Comparison of ENCODE assay signal across 22 mouse cellular contexts in genomic region chr10:34184956-34185355, GRCm38 (mm10). TPM values are rescaled to one million over a fixed set of nuclear protein-coding genes. Genes with fewer than 3 reads are reported as not detected.
DNase-seq lines count a peak whose midpoint lies in the region; ATAC-seq and TF ChIP-seq lines count a peak whose summit lies in the region.
"Had no signal": no experiment of that assay in that cellular context is flagged by ENCODE, and none has a peak within 500 bp of the region (broad histone marks: within the 10 kb centered on the region; RNA-seq: fewer than 3 reads in every experiment).

No protein-coding gene starts in this region.

- no peak for TF ChIP-seq EP300 in lung, postnatal 0 days (IDR thresholded peaks at IDR 0.05)

- no peak overlapping the region for H3K4me3 ChIP-seq in embryonic facial prominence, embryonic 11.5 days (ENCODE audit: low read depth, low read length)
- H3K4me3 ChIP-seq in embryonic facial prominence, embryonic 10.5 days, result no peak overlapping the region
- H3K4me3 ChIP-seq in lung, embryonic 16.5 days (ENCODE audit: low read length), result no peak overlapping the region
- H3K4me3 ChIP-seq in lung, postnatal 0 days (ENCODE audit: low read depth, low read length), result no peak overlapping the region
- no peak overlapping the region for H3K4me3 ChIP-seq in embryonic facial prominence, embryonic 14.5 days (ENCODE audit: low read depth, low read length)
- H3K4me3 ChIP-seq: embryonic facial prominence, embryonic 12.5 days; erythroblast, embryonic 14.5 days; forebrain, embryonic 10.5 days; heart, embryonic 13.5 days; hindbrain, embryonic 15.5 days had no signal

- no peak overlapping the region for H3K4me2 ChIP-seq in embryonic facial prominence, embryonic 11.5 days (ENCODE audit: low read depth, low read length)
- no peak overlapping the region for H3K4me2 ChIP-seq in lung, embryonic 16.5 days (ENCODE audit: low read depth, low read length)
- H3K4me2 ChIP-seq in lung, postnatal 0 days (replicated peaks; ENCODE audit: low read depth, low read length), result no peak overlapping the region
- H3K4me2 ChIP-seq in embryonic facial prominence, embryonic 14.5 days (ENCODE audit: low read depth, low read length), result no peak overlapping the region
- H3K4me2 ChIP-seq: embryonic facial prominence, embryonic 12.5 days; heart, embryonic 13.5 days; hindbrain, embryonic 15.5 days had no signal

- H3K4me1 ChIP-seq in embryonic facial prominence, embryonic 11.5 days (ENCODE audit: control insufficient read depth, insufficient read depth, low read length), result no peaks in the 10 kb centered on the region
- H3K4me1 ChIP-seq in embryonic facial prominence, embryonic 10.5 days, result peaks cover 58% of the 10 kb centered on the region
- H3K4me1 ChIP-seq in lung, embryonic 16.5 days (replicated peaks; ENCODE audit: control insufficient read depth, insufficient read depth, low read length), result peaks cover 8% of the 10 kb centered on the region; the same call in 1 of the 2 replicates
- H3K4me1 ChIP-seq in lung, postnatal 0 days (ENCODE audit: insufficient read depth, low read depth, low read length), result peaks cover 6% of the 10 kb centered on the region; the same call in 1 of the 2 replicates
- peaks cover 38% of the 10 kb centered on the region for H3K4me1 ChIP-seq in embryonic facial prominence, embryonic 14.5 days (ENCODE audit: control insufficient read depth, insufficient read depth, low read length)
- H3K4me1 ChIP-seq: hindbrain, embryonic 15.5 days had no signal

- no peaks in the 10 kb centered on the region for H3K36me3 ChIP-seq in embryonic facial prominence, embryonic 11.5 days (replicated peaks; ENCODE audit: control insufficient read depth, insufficient read depth, low read depth, low read length)
- H3K36me3 ChIP-seq in embryonic facial prominence, embryonic 10.5 days (replicated peaks), result peaks cover 20% of the 10 kb centered on the region
- no peaks in the 10 kb centered on the region; the same call in 1 of the 2 replicates for H3K36me3 ChIP-seq in lung, embryonic 16.5 days (ENCODE audit: control insufficient read depth, insufficient read depth, low read length)
- no peaks in the 10 kb centered on the region for H3K36me3 ChIP-seq in lung, postnatal 0 days (ENCODE audit: insufficient read depth, low read length)
- peaks cover 15% of the 10 kb centered on the region for H3K36me3 ChIP-seq in embryonic facial prominence, embryonic 14.5 days (ENCODE audit: control insufficient read depth, insufficient read depth, low read length)
- H3K36me3 ChIP-seq: G1E; hindbrain, embryonic 15.5 days had no signal

- H3K9ac ChIP-seq in embryonic facial prominence, embryonic 11.5 days (replicated peaks; ENCODE audit: low read length), result no peak overlapping the region
- H3K9ac ChIP-seq in lung, embryonic 16.5 days (ENCODE audit: low read length), result no peak overlapping the region
- no peak overlapping the region for H3K9ac ChIP-seq in lung, postnatal 0 days (replicated peaks; ENCODE audit: low read depth)
- no peak overlapping the region for H3K9ac ChIP-seq in embryonic facial prominence, embryonic 14.5 days (ENCODE audit: low read depth, low read length)
- H3K9ac ChIP-seq: embryonic facial prominence, embryonic 12.5 days; heart, embryonic 13.5 days; hindbrain, embryonic 15.5 days had no signal

- no peaks in the 10 kb centered on the region for H3K9me3 ChIP-seq in embryonic facial prominence, embryonic 11.5 days (replicated peaks; ENCODE audit: control insufficient read depth, low read length)
- H3K9me3 ChIP-seq in embryonic facial prominence, embryonic 10.5 days, result no peaks in the 10 kb centered on the region
- H3K9me3 ChIP-seq in lung, embryonic 16.5 days (ENCODE audit: control insufficient read depth, low read length), result no peaks in the 10 kb centered on the region
- no peaks in the 10 kb centered on the region for H3K9me3 ChIP-seq in lung, postnatal 0 days (ENCODE audit: low read length)
- no peaks in the 10 kb centered on the region for H3K9me3 ChIP-seq in embryonic facial prominence, embryonic 14.5 days (ENCODE audit: control insufficient read depth, low read length)
- H3K9me3 ChIP-seq: embryonic facial prominence, embryonic 12.5 days; forebrain, embryonic 10.5 days; G1E; heart, embryonic 13.5 days; hindbrain, embryonic 15.5 days had no signal

- no peak for ATAC-seq in embryonic facial prominence, embryonic 11.5 days (replicated peaks; ENCODE audit: insufficient number of reproducible peaks, low FRiP score, low TSS enrichment, low read depth)
- ATAC-seq in lung, embryonic 16.5 days (ENCODE audit: low read depth), result peak; percentile 23; the same call in 1 of the 2 replicates
- no peak for ATAC-seq in lung, postnatal 0 days
- no peak for ATAC-seq in embryonic facial prominence, embryonic 14.5 days (ENCODE audit: low read depth)
- ATAC-seq: CD4-positive, CD25-positive, alpha-beta regulatory T cell, adult 4 months; forebrain, embryonic 14.5 days; intestine, embryonic 16.5 days had no signal

- WGBS in embryonic facial prominence, embryonic 11.5 days, result 24% methylated on average over 1 of the region's 1 CpGs
- WGBS in embryonic facial prominence, embryonic 10.5 days, result 26% methylated on average over 1 of the region's 1 CpGs
- 8% methylated on average over 1 of the region's 1 CpGs for WGBS in lung, embryonic 16.5 days
- 43% methylated on average over 1 of the region's 1 CpGs for WGBS in lung, postnatal 0 days
- 10% methylated on average over 1 of the region's 1 CpGs for WGBS in embryonic facial prominence, embryonic 14.5 days

- H3K27me3 ChIP-seq in embryonic facial prominence, embryonic 11.5 days (ENCODE audit: control insufficient read depth, insufficient read depth, low read length), result no peaks in the 10 kb centered on the region
- no peaks in the 10 kb centered on the region for H3K27me3 ChIP-seq in embryonic facial prominence, embryonic 10.5 days (replicated peaks; ENCODE audit: low read depth, poor library complexity, severe bottlenecking)
- H3K27me3 ChIP-seq in lung, embryonic 16.5 days (ENCODE audit: control insufficient read depth, insufficient read depth, low read depth, low read length), result no peaks in the 10 kb centered on the region
- no peaks in the 10 kb centered on the region for H3K27me3 ChIP-seq in lung, postnatal 0 days (replicated peaks; ENCODE audit: insufficient read depth, low read length)
- H3K27me3 ChIP-seq in embryonic facial prominence, embryonic 14.5 days (replicated peaks; ENCODE audit: control insufficient read depth, insufficient read depth, low read length), result no peaks in the 10 kb centered on the region
- H3K27me3 ChIP-seq: embryonic facial prominence, embryonic 12.5 days; heart, embryonic 13.5 days; hindbrain, embryonic 15.5 days had no signal

- peak; percentile 63 for DNase-seq in embryonic facial prominence, embryonic 11.5 days (ENCODE audit: low spot score)
- DNase-seq in embryonic facial prominence, embryonic 10.5 days (ENCODE audit: low spot score), result no peak
- DNase-seq in lung, postnatal 0 days (ENCODE audit: low spot score), result no peak
- peak; percentile 13 for DNase-seq in embryonic facial prominence, embryonic 14.5 days (ENCODE audit: low spot score)
- DNase-seq in cerebellum, adult 11 months, result no peak
- no peak for DNase-seq in ovary, adult 18-20 months (ENCODE audit: low spot score)
- DNase-seq: adrenal gland, adult 2 months; adrenal gland, postnatal 25 days; cerebellum, adult 2 months; cerebellum, postnatal 10 days; gastrocnemius, postnatal 36 days; heart, postnatal 36 days had no signal

- H3K27ac ChIP-seq in embryonic facial prominence, embryonic 11.5 days (replicated peaks; ENCODE audit: low read depth, low read length), result no peak overlapping the region
- H3K27ac ChIP-seq in embryonic facial prominence, embryonic 10.5 days (replicated peaks), result no peak overlapping the region
- no peak overlapping the region for H3K27ac ChIP-seq in lung, embryonic 16.5 days (ENCODE audit: low read length)
- H3K27ac ChIP-seq in lung, postnatal 0 days (ENCODE audit: low read length), result no peak overlapping the region
- H3K27ac ChIP-seq in embryonic facial prominence, embryonic 14.5 days (replicated peaks; ENCODE audit: low read depth, low read length), result 0 out of 2 replicates have a peak overlapping the region, but pooled peaks have one; percentile 21
- H3K27ac ChIP-seq: heart, embryonic 13.5 days; hindbrain, embryonic 15.5 days had no signal

- TF ChIP-seq CTCF in lung, postnatal 0 days (IDR thresholded peaks at IDR 0.05), result no peak

RNA-seq across cellular contexts. Expression of gene Dse, which starts 22.6 kb away (rescaled TPM):
- 45.1 and 47.2 TPM in 2 replicates for polyA plus RNA-seq in embryonic facial prominence, embryonic 11.5 days (2014; fragmentation: Nextera tagmentation; extraction: Ambion mirVana)
- polyA plus RNA-seq in embryonic facial prominence, embryonic 10.5 days (2016; fragmentation: Nextera tagmentation; extraction: Ambion mirVana), result 29.1 and 33.6 TPM in 2 replicates
- 29.5 and 31.4 TPM in 2 replicates for polyA plus RNA-seq in lung, embryonic 16.5 days (2015; fragmentation: Nextera tagmentation; extraction: Ambion mirVana)
- polyA plus RNA-seq in lung, postnatal 0 days (2015; fragmentation: Nextera tagmentation; extraction: Ambion mirVana), result 15.4 and 17.0 TPM in 2 replicates
- 46.7 and 49.6 TPM in 2 replicates for polyA plus RNA-seq in embryonic facial prominence, embryonic 14.5 days (2014; fragmentation: Nextera tagmentation; extraction: Ambion mirVana)
- polyA plus RNA-seq: erythroblast, embryonic 14.5 days; G1E had no signal

RNA-seq across cellular contexts. Expression of gene Calhm6, which starts 57.2 kb away (rescaled TPM):
- 0.95 and 1.0 TPM in 2 replicates for polyA plus RNA-seq in embryonic facial prominence, embryonic 11.5 days (2014; fragmentation: Nextera tagmentation; extraction: Ambion mirVana)
- 0.62 and 0.68 TPM in 2 replicates for polyA plus RNA-seq in embryonic facial prominence, embryonic 10.5 days (2016; fragmentation: Nextera tagmentation; extraction: Ambion mirVana)
- polyA plus RNA-seq in lung, embryonic 16.5 days (2015; fragmentation: Nextera tagmentation; extraction: Ambion mirVana), result 1.1 and 1.8 TPM in 2 replicates
- 1.1 TPM in 2 replicates for polyA plus RNA-seq in lung, postnatal 0 days (2015; fragmentation: Nextera tagmentation; extraction: Ambion mirVana)
- 0.88 and 1.1 TPM in 2 replicates for polyA plus RNA-seq in embryonic facial prominence, embryonic 14.5 days (2014; fragmentation: Nextera tagmentation; extraction: Ambion mirVana)
- polyA plus RNA-seq: erythroblast, embryonic 14.5 days; G1E had no signal

Comparison
In these comparisons a context has a peak if more than half of its experiments do, and no peak if none do; other contexts are left out.
1. DNase-seq: peak in embryonic facial prominence, embryonic 11.5 days (single experiment) and embryonic facial prominence, embryonic 14.5 days (single experiment); none in embryonic facial prominence, embryonic 10.5 days (single experiment), lung, postnatal 0 days (single experiment), cerebellum, adult 11 months (single experiment) and ovary, adult 18-20 months (single experiment).